Mouse (Mus musculus) frontal cortex, adult 2 months (tissue): ENCODE results near the gene Meaf6. TPM values are rescaled to one million over a fixed set of nuclear protein-coding genes. Genes with fewer than 3 reads are reported as not detected.

ENCODE experiments used
- DNase-seq, 2 experiments: peaks; one replicate each; pipeline ENCODE4 v3.0.0; 2022; ENCODE audit warnings: low spot score in 1 of 2; ENCODE audit errors: extremely low spot score in 1 of 2
- polyA plus RNA-seq: library from polyadenylated mRNA; depleted of rRNA; stranded (reverse); fragments of >200 nt; gene quantifications from 2 replicates; pipeline ENCODE4 v1.2.3, GENCODE M21; 2012; rRNA removed

The Meaf6 gene
- polyA plus RNA-seq, 1 experiment = 105 TPM

DNA sequence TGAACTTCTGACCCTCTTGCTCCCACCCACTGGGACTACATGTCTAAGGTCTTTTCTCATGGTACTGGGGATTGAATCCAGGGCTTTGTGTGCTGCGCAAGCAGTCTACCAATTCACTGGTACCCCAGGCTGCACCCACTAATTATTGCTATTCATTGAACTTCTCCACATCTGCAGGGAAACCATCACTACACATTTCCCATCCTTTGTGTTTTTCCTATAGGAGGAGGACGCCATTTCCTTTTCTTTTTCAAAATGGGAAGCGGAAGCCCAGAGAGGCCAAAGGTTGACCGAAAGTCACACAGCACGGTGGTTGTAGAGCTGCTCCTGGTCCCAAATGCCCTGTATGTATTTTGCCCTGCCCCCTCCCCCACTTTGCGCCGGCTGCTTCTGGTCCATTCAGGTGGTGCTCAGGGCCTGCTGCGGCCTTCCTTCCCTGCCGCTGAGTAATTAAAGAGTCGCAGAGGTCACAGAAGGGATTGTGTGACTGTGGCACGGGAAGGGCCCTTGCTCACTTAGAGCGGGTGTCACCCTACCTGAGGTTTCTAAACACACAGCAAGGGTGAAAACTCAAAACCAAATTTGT, 51.5 kb downstream of the Meaf6 start:
- DNase-seq = no peak

DNA sequence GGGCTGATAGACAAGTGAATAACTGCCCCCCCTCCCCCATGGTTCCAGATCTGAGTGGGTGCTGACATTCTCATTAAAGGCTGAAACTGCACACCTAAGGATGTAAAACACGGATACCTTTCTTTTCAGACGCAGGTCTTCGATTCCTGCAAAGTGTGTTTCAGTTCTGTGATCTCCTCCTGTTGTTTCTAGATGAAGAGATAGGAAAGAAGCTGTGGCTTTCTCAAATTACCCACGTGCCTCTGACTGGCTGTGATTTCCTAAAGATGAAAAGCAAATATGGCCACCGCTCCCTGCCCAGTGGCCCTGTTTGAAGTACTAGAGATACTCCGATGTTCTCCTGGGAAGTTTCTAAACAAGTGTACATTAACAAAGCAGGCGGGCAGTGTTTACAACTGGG, 53.4 kb downstream of the Meaf6 start:
- DNase-seq = no peak

- no peak for DNase-seq
Measured at GRCm38 (mm10) chr4:125144211-125144610, 59.3 kb downstream of the Meaf6 start.

DNA sequence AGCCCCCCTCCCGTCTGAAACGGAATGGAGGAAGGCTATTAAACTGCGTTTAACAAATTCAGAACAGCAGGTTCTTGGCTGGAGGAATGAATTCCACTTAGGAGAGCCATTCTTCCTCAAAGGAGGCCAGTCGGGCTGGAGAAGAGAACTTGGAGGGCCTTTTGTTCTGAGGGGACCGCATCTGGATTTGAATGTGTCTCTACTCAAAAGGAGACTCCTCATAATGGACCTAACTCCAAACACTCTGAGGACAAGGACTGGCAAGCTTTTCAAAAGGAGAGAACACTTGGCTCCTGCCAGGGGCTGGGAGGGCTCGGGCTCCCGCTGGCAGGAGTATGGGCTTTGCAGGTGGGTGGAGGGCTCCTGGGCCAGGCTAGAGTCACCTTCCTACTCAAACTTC, 59.7 kb downstream of the Meaf6 start:
- peak in 1 of 2 experiments; percentile 27 for DNase-seq

DNA sequence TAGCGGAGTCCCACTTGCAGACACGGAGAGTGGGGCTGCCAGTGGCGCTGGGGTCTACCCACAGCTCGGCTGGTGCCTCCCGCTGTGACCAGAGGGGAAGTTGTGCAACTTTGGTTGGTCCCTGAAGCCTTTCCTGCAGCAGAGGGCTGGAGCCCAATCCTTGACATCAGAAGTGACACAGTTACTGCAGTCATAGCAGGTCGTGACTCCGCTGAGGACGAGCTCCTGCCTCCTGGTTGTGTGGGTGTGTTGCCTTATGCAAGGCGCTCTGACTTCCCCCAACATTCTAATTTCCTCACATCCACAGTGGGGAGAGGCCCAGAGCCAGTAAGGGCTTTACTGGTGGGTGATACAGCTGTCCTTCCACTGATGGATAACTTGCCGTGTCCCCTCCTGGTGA, 60.3 kb downstream of the Meaf6 start:
- DNase-seq = peak in 1 of 2 experiments; percentile 21

- no peak for DNase-seq
Measured at GRCm38 (mm10) chr4:125147970-125148369, 63.0 kb downstream of the Meaf6 start.

DNA sequence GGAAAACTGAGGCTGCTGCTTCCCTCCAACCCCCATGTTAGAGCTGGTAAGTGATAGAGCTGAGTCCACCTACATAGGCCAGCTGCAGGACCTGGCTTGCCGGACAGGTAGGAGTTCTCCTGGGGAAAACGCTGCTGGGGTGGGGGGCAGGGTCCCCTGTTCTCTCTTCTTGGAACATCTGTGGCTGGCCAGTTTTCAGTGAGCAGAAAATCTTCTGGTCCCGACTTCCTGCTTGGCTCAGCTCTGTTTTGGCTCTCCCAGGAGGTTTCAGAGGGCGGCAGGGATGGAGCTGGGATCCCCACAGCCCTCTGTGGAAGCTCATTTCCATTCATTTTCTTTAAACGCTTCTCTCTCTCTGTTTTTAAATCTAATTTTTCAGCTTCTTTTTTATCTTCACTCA, 64.5 kb downstream of the Meaf6 start:
- DNase-seq = no peak

GRCm38 (mm10) chr4:125152469-125152868, 67.5 kb downstream of the Meaf6 start:
- DNase-seq = no peak

- no peak for DNase-seq
Measured at GRCm38 (mm10) chr4:125153659-125154241, 68.8 kb downstream of the Meaf6 start.

GRCm38 (mm10) chr4:125155646-125156045, 70.7 kb downstream of the Meaf6 start:
- no peak for DNase-seq

- no peak for DNase-seq
Measured at GRCm38 (mm10) chr4:125157322-125157721, 72.4 kb downstream of the Meaf6 start.

GRCm38 (mm10) chr4:125158081-125158480, 73.1 kb downstream of the Meaf6 start:
- DNase-seq = no peak

- DNase-seq = no peak
Measured at GRCm38 (mm10) chr4:125158581-125159317, 73.8 kb downstream of the Meaf6 start.

DNA sequence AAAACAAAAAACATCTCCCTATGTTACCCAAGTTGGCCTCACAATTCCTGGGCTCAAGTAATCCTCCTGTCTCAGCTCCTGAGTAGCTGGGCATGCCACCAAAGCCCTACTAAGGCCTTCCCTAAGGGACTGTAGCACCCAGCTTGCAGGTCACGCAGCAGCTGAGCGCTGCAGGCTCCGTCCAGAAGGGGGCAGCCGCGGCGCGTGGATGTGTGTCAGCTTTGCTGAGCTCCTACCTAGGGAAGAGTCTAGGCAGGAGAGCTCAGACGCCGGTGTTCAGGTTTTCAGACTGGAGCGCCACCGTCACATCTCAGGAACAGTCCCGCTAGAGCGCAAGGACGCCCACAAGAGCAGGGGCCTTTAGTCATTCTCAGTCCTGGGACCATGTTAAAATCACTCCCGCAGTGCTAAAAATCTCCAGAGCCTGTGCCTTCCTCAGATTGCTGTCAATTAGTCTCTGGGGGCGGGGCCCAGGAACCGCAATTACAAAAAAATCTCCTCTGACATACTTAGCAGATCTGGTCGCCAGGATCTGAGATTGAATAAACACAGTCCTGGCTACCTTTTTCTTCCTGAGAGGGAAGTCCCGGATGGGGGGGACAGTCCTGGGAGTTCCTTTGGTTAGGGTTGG, 75.5 kb downstream of the Meaf6 start:
- DNase-seq = peak; percentile 66 to 98

- DNase-seq = no peak
Measured at GRCm38 (mm10) chr4:125160951-125161331, 76.0 kb downstream of the Meaf6 start.

DNA sequence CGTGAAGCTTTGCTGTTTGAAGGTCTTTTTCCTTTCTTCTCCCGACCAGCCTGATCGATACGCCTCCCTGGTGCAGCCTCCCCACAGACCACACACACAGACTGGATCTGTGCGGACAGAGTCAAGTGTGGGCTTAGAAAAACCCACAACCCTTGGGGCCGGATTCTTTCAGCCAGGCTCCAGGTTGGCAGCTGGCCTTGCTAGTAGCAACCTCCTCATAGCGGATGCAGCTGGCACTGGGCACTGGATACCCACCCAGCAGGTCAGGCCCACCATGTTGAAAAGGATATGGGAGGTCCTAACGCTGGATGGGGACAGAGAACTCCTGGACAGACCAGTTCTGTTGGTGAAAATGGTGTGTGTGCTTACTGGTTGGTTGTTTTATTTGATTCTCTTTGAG, 76.5 kb downstream of the Meaf6 start:
- DNase-seq = no peak

DNA sequence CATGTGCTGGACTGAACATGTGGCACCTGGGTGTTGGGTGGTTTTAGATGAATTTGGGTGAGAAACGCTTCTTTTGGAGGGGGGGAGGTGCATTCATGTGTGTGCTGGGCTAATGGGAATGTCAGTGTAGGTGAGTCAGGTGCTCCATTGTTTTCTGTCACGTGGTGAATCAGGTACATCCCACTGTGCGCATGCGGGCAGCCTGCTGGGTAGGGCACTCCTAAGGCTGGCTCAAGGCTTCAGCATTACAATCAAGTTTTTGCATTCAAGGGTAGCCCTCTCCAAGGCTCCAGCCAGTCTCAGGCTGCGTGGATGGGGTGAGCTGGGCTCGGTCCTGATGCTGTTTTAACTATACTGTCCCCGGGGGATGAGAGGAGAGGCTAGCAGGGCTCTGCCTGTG, 77.8 kb downstream of the Meaf6 start:
- DNase-seq = no peak

Other genes starting within 250 kb of the Meaf6 start
- gene Yrdc, start 234.5 kb upstream of the Meaf6 start, polyA plus RNA-seq = 34.5 and 36.8 TPM in 2 replicates
- 91.4 and 98.1 TPM in 2 replicates for gene 1110065P20Rik, start 233.9 kb upstream of the Meaf6 start, polyA plus RNA-seq
- gene Maneal, start 223.0 kb upstream of the Meaf6 start, polyA plus RNA-seq = 48.7 and 52.5 TPM in 2 replicates
- gene Epha10, start 204.2 kb upstream of the Meaf6 start, polyA plus RNA-seq = 49.8 and 50.9 TPM in 2 replicates
- 20.9 and 21.3 TPM in 2 replicates for gene 9930104L06Rik, start 148.1 kb upstream of the Meaf6 start, polyA plus RNA-seq
- gene Cdca8, start 145.8 kb upstream of the Meaf6 start, polyA plus RNA-seq = 2.0 and 2.6 TPM in 2 replicates
- 3.6 and 8.3 TPM in 2 replicates for gene Rspo1, start 98.7 kb upstream of the Meaf6 start, polyA plus RNA-seq
- gene Gnl2, start 68.5 kb upstream of the Meaf6 start, polyA plus RNA-seq = 115 and 127 TPM in 2 replicates
- gene Dnali1, start 19.4 kb upstream of the Meaf6 start, polyA plus RNA-seq = 0.42 and 0.44 TPM in 2 replicates
- gene Snip1, start 18.5 kb upstream of the Meaf6 start, polyA plus RNA-seq = 11.6 and 12.0 TPM in 2 replicates
- 1.3 and 1.6 TPM in 2 replicates for gene Zc3h12a, start 42.7 kb downstream of the Meaf6 start, polyA plus RNA-seq